Mouse (Mus musculus) hindbrain, embryonic 13.5 days (tissue): ENCODE results near the gene Olfr517. TPM values are rescaled to one million over a fixed set of nuclear protein-coding genes. Genes with fewer than 3 reads are reported as not detected.

ENCODE experiments used
- ATAC-seq: fragments of 200-750 bp; cut with Nextera tagmentation; 2 replicates; pipeline ENCODE4 v1.8.0; 2017; ENCODE audit warnings: moderate TSS enrichment; ENCODE audit not compliant: low FRiP score
- H3K27ac ChIP-seq: fragments of 300-500 bp; sonication (generic); 2 replicates; pipeline ENCODE4 v1.5.1; 2015; ENCODE audit warnings: inconsistent platforms, mild to moderate bottlenecking, moderate library complexity
- H3K27me3 ChIP-seq: fragments of 300-500 bp; sonication (generic); 2 replicates; pipeline ENCODE4 v1.6.1; 2015; ENCODE audit warnings: mild to moderate bottlenecking, inconsistent platforms
- H3K36me3 ChIP-seq: fragments of 300-500 bp; sonication (generic); 2 replicates; pipeline ENCODE4 v1.6.1; 2015; ENCODE audit warnings: mild to moderate bottlenecking, inconsistent platforms
- H3K4me1 ChIP-seq: fragments of 300-500 bp; sonication (generic); replicated peaks from 2 replicates; pipeline ENCODE4 v1.6.1; 2015; ENCODE audit warnings: inconsistent platforms
- H3K4me2 ChIP-seq: fragments of 300-500 bp; sonication (generic); 2 replicates; pipeline ENCODE4 v1.6.1; 2015; ENCODE audit warnings: inconsistent platforms, mild to moderate bottlenecking, moderate library complexity
- H3K4me3 ChIP-seq: fragments of 300-500 bp; sonication (generic); 2 replicates; pipeline ENCODE4 v1.5.1; 2015; ENCODE audit warnings: mild to moderate bottlenecking, inconsistent platforms
- H3K9ac ChIP-seq: fragments of 300-500 bp; sonication (generic); 2 replicates; pipeline ENCODE4 v1.6.1; 2015; ENCODE audit warnings: mild to moderate bottlenecking, inconsistent platforms
- H3K9me3 ChIP-seq: fragments of 300-500 bp; sonication (generic); 2 replicates; pipeline ENCODE4 v1.6.1; 2016; ENCODE audit warnings: inconsistent platforms
- WGBS: fragments of 180-500 bp; shearing (Covaris S2); methylation state at CpG from one replicate; pipeline ENCODE4 v1.1.7; 2015; 5-methylcytosine and 5-hydroxymethylcytosine counted together
- polyA plus RNA-seq: library from polyadenylated mRNA; unstranded; fragments of >200 nt; fragmentation: Nextera tagmentation; extraction: Ambion mirVana; gene quantifications from 2 replicates; pipeline ENCODE4 v1.2.1, GENCODE M21; 2015

Olfr517 gene
- polyA plus RNA-seq = not detected in 2 replicates

DNA sequence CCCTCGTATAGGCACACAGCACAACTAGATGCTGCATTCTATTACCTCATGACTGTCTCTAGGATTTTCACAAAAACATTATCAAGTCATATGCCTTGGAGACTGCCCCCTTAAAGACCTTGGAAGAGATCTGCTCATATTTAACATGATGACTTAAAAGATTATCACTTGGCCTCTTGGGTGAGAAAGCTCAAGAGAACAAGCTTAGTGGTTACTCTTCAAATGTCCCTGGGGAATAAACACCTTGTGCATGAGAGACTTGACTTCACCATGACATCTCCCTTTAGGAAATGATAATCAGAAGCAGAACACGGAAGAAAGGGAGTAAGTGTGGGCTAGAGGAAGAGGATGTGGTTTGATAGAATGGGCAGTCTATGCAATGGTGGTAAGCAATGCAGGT is at the start of gene Olfr517:
Olfr517 (minus strand) TSS at position 101 of the 400 bp plus-strand sequence.
- ATAC-seq = no peak
- Histone ChIP-seq H3K27me3 (no peaks in the 10 kb centered on the region), H3K4me3 (no peak within 1 kb of the TSS), H3K9me3 (no peaks in the 10 kb centered on the region), H3K27ac (no peak within 1 kb of the TSS), H3K36me3 (no peaks in the 10 kb centered on the region), H3K9ac (no peak within 1 kb of the TSS), H3K4me1 (no peaks in the 10 kb centered on the region), H3K4me2 (no peak within 1 kb of the TSS)
- 69% methylated on average over 2 of the region's 2 CpGs for WGBS

DNA sequence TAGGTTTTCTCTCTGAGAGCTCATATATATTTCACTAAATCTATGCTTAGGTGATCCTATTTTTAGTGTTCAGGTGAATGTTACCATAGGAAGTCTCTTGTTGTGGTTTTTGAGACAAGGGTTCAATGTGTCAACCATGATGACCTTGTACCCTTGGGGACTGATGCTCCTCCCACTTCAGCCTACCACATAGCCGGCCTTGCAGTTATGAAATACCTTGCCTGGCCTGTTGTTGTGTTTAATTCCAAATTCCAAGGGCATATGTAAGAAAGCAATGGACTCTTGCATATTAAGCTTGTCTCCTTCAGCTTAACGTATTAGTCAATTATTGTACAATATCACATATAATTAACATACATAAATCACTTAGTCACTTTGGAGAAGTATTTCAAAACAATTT is 31.8 kb upstream of the Olfr517 start:
- Histone ChIP-seq H3K27ac (no peak overlapping the region), H3K27me3 (no peaks in the 10 kb centered on the region), H3K36me3 (no peaks in the 10 kb centered on the region), H3K4me1 (no peaks in the 10 kb centered on the region), H3K4me3 (no peak overlapping the region), H3K9ac (no peak overlapping the region), H3K4me2 (no peak overlapping the region), H3K9me3 (no peaks in the 10 kb centered on the region)
- no peak for ATAC-seq
- 87% methylated on average over 2 of the region's 2 CpGs for WGBS

DNA sequence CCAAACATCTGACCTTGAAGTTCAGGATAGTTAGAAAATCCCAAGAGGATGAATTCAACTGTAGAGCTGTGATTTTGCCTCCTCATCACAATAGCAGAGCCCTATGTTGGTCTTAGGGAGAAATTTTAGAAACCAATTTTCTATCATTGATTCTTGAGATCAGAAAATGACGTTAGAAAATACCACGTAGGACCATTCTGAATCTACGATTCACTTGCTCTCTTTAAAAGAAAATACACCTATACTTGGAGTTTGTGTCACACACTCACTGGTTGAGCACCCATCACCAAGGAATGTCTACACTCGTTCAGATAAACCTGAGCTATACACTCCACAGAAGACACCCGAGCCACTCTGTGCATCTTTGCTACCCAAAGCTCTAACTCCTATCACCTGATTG is 22.1 kb upstream of the Olfr517 start, which contains the start of gene Olfr519:
Olfr519 (minus strand) TSS at position 101 of the 400 bp plus-strand sequence.
- Histone ChIP-seq H3K27ac (no peak within 1 kb of the TSS), H3K9ac (no peak within 1 kb of the TSS), H3K4me1 (no peaks in the 10 kb centered on the region), H3K4me2 (no peak within 1 kb of the TSS), H3K9me3 (no peaks in the 10 kb centered on the region), H3K4me3 (no peak within 1 kb of the TSS), H3K36me3 (no peaks in the 10 kb centered on the region), H3K27me3 (no peaks in the 10 kb centered on the region)
- 92% methylated on average over 5 of the region's 5 CpGs for WGBS
- no peak for ATAC-seq

DNA sequence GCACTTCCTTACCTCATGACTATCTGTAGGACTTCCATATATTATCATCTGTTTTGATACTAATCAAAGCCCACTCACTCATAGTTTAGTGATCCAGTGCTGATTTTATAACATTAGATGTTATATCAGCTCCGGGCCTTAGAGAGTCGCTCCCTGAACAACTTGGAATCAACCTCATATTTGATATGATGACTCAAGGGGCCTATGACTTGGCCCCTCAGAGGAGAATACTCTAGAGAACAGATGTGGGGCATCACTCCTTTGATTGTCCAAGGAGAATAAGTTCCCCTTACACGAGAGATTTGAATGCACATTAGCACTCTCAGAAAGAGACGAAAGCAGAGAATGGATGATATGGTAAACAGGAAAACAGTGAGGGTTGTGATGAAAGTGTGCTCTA is 12.7 kb upstream of the Olfr517 start, which contains the start of gene Olfr518:
Olfr518 (minus strand) TSS at position 101 of the 400 bp plus-strand sequence.
- Histone ChIP-seq H3K27me3 (no peaks in the 10 kb centered on the region), H3K9ac (no peak within 1 kb of the TSS), H3K4me3 (no peak within 1 kb of the TSS), H3K36me3 (no peaks in the 10 kb centered on the region), H3K4me1 (no peaks in the 10 kb centered on the region), H3K4me2 (no peak within 1 kb of the TSS), H3K27ac (no peak within 1 kb of the TSS), H3K9me3 (no peaks in the 10 kb centered on the region)
- ATAC-seq = no peak
- 80% methylated on average over 4 of the region's 4 CpGs for WGBS

DNA sequence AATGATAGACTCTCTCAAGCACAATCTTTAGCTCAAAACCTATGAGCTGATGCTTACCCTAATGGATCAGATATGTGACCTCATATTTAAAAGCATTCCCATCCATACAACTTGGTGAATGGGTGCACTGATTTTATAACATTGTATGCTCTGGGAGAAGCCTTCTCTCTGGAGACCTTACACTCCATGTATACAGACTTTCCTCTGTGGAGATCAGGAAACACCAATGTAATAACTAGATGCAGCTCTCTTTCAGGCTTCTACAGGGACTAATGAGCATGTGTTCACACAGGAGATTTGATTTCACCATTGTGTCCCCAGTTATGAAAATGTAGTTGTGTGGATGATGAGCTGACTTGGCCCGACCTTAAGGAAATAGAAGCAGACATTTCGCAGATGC is 21.8 kb downstream of the Olfr517 start, which contains the start of gene Olfr516:
Olfr516 (minus strand) TSS at position 101 of the 400 bp plus-strand sequence.
- H3K4me2 ChIP-seq = no peak within 1 kb of the TSS
- WGBS = 95% methylated on average over 2 of the region's 2 CpGs
- H3K9ac ChIP-seq = no peak within 1 kb of the TSS
- no peaks in the 10 kb centered on the region for H3K4me1 ChIP-seq
- H3K27ac ChIP-seq = no peak within 1 kb of the TSS
- no peaks in the 10 kb centered on the region for H3K27me3 ChIP-seq
- no peaks in the 10 kb centered on the region for H3K36me3 ChIP-seq
- H3K4me3 ChIP-seq = no peak within 1 kb of the TSS
- ATAC-seq = no peak
- no peaks in the 10 kb centered on the region for H3K9me3 ChIP-seq

DNA sequence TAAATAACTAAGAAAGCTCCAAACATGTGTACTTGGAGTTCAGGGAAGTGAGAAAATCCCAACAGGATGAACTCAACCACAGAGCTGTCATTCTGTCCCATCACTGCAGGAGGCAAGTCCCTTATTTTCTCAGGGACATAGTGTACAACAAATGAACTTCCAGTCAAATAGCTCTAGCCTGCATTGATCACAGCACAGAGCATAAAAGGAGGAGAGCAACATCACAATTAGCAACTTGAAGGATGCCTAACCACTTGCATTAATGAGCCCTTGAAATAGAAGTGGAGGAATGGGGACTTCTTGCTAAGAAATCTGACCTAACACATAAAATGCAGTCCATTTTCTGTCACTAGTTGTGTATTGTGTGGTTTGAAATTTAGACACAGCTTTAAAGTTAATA is 46.3 kb downstream of the Olfr517 start, which contains the start of gene Olfr514:
Olfr514 (minus strand) TSS at position 101 of the 400 bp plus-strand sequence.
- no peak within 1 kb of the TSS for H3K27ac ChIP-seq
- no peak within 1 kb of the TSS for H3K4me2 ChIP-seq
- ATAC-seq = no peak
- H3K36me3 ChIP-seq = no peaks in the 10 kb centered on the region
- H3K9ac ChIP-seq = no peak within 1 kb of the TSS
- H3K4me1 ChIP-seq = no peaks in the 10 kb centered on the region
- H3K27me3 ChIP-seq = no peaks in the 10 kb centered on the region
- no peaks in the 10 kb centered on the region for H3K9me3 ChIP-seq
- H3K4me3 ChIP-seq = no peak within 1 kb of the TSS

Other genes with a start within 250 kb of the Olfr517 start
- gene Olfr508, start 242.4 kb downstream of the Olfr517 start, polyA plus RNA-seq = not detected in 2 replicates
- 0.05 and 0.06 TPM in 2 replicates for gene Olfr509, start 220.5 kb downstream of the Olfr517 start, polyA plus RNA-seq
- gene Olfr510, start 206.0 kb downstream of the Olfr517 start, polyA plus RNA-seq = not detected in 2 replicates
- not detected in 2 replicates for gene Olfr512, start 159.1 kb downstream of the Olfr517 start, polyA plus RNA-seq
- gene Olfr513, start 121.4 kb downstream of the Olfr517 start, polyA plus RNA-seq = not detected in 2 replicates
- gene Olfr514, start 46.4 kb downstream of the Olfr517 start, polyA plus RNA-seq = not detected in 2 replicates
- gene Olfr516, start 21.9 kb downstream of the Olfr517 start, polyA plus RNA-seq = not detected in 2 replicates
- gene Olfr518, start 12.6 kb upstream of the Olfr517 start, polyA plus RNA-seq = not detected in 2 replicates
- not detected in 2 replicates for gene Olfr519, start 22.0 kb upstream of the Olfr517 start, polyA plus RNA-seq
- gene Nlrp10, start 57.8 kb upstream of the Olfr517 start, polyA plus RNA-seq = 0.04 TPM in 1 of 2 replicates, not detected in the other
- gene Eif3f, start 62.0 kb upstream of the Olfr517 start, polyA plus RNA-seq = 78.4 and 80.6 TPM in 2 replicates
- gene Tub, start 78.0 kb upstream of the Olfr517 start, polyA plus RNA-seq = 41.3 and 42.7 TPM in 2 replicates
- gene Ric3, start 211.0 kb upstream of the Olfr517 start, polyA plus RNA-seq = 28.3 and 30.1 TPM in 2 replicates